Comparison of ENCODE assay signal across 24 mouse cellular contexts in genomic region chr10:79769329-79769728, GRCm38 (mm10). TPM values are rescaled to one million over a fixed set of nuclear protein-coding genes. Genes with fewer than 3 reads are reported as not detected.
"Had no signal": no experiment of that assay in that cellular context is flagged by ENCODE, and none has a peak within 500 bp of the region (broad histone marks: within the 10 kb centered on the region; RNA-seq: fewer than 3 reads in every experiment).

No protein-coding gene starts in this region.

- H3K36me3 ChIP-seq: midbrain, embryonic 13.5 days; neural tube, embryonic 13.5 days; stomach, embryonic 15.5 days had no signal

- ATAC-seq: hindbrain, postnatal 0 days; inflammation-experienced regulatory T-cells, adult 6 months; intestine, embryonic 16.5 days; liver, postnatal 0 days; lung, postnatal 0 days; midbrain, embryonic 13.5 days; midbrain, embryonic 16.5 days had no signal

- H3K9me3 ChIP-seq: limb, embryonic 10.5 days; limb, embryonic 13.5 days; neural tube, embryonic 13.5 days; stomach, embryonic 15.5 days had no signal

- H3K4me2 ChIP-seq: lung, embryonic 14.5 days; midbrain, embryonic 13.5 days; neural tube, embryonic 13.5 days had no signal

- H3K9ac ChIP-seq: limb, embryonic 13.5 days; liver, embryonic 14.5 days; liver, postnatal 0 days; lung, embryonic 14.5 days; midbrain, embryonic 13.5 days; neural tube, embryonic 13.5 days; stomach, embryonic 15.5 days had no signal

- DNase-seq: layer of hippocampus, adult 9-11 months; liver; liver, postnatal 0 days; lung, embryonic 14.5 days; retina, postnatal 1 day; right cerebral cortex, postnatal 25 days; spleen, adult 18-20 months; thymus, postnatal 36 days had no signal

- H3K27me3 ChIP-seq: limb, embryonic 13.5 days; midbrain, embryonic 13.5 days; neural tube, embryonic 13.5 days; stomach, embryonic 15.5 days had no signal

- H3K4me3 ChIP-seq: layer of hippocampus, adult 2 months; limb, embryonic 10.5 days; limb, embryonic 13.5 days; megakaryocyte, embryonic 14.5 days; midbrain, embryonic 13.5 days; myocyte; neural tube, embryonic 13.5 days; stomach, embryonic 15.5 days had no signal

- H3K27ac ChIP-seq: hindbrain, postnatal 0 days; layer of hippocampus, adult 2 months; limb, embryonic 10.5 days; limb, embryonic 13.5 days; liver, embryonic 14.5 days; midbrain, embryonic 10.5 days; midbrain, embryonic 13.5 days; neural tube, embryonic 13.5 days; stomach, embryonic 15.5 days had no signal

RNA-seq across cellular contexts. Expression of gene Fgf22, which starts 14.5 kb away (rescaled TPM):
- polyA plus RNA-seq: intestine, embryonic 16.5 days; large intestine, adult 2 months; liver, embryonic 14.5 days; liver, postnatal 0 days had no signal

RNA-seq across cellular contexts. Expression of gene Prss57, which starts 21.4 kb away (rescaled TPM):
- polyA plus RNA-seq: lung, embryonic 14.5 days; midbrain, embryonic 13.5 days had no signal
